Mouse (Mus musculus): ENCODE data around the gene Fbxw8. TPM values are rescaled to one million over a fixed set of nuclear protein-coding genes. Genes with fewer than 3 reads are reported as not detected.

Fbxw8 gene
- polyA plus RNA-seq, 1 experiment from 2014 or later = 16.0 TPM

- no peak overlapping the region for H3K27ac ChIP-seq (ENCODE audit: low read length)
- ATAC-seq = no peak
- H3K4me1 ChIP-seq (ENCODE audit: control insufficient read depth, insufficient read depth, low read length) = peaks cover 9% of the 10 kb centered on the region; the same call in 1 of the 2 replicates
- no peak overlapping the region for H3K9ac ChIP-seq (ENCODE audit: low read depth, low read length)
- H3K36me3 ChIP-seq (ENCODE audit: control insufficient read depth, insufficient read depth, low read length) = 0 out of 2 replicates have a peak, but pooled peaks cover 2% of the 10 kb centered on the region
- no peak overlapping the region for H3K4me3 ChIP-seq (ENCODE audit: low read length)
- no peaks in the 10 kb centered on the region for H3K9me3 ChIP-seq (ENCODE audit: control insufficient read depth, low read length)
- H3K27me3 ChIP-seq (replicated peaks; ENCODE audit: control insufficient read depth, insufficient read depth, low read length) = no peaks in the 10 kb centered on the region
- H3K4me2 ChIP-seq (ENCODE audit: low read depth, low read length) = no peak overlapping the region
- 87% methylated on average over 19 of the region's 19 CpGs for WGBS
Observed at GRCm38 (mm10) chr5:118065516-118066255, 89.6 kb downstream of the Fbxw8 start.

GRCm38 (mm10) chr5:118064284-118064901 lies 90.9 kb downstream of the Fbxw8 start:
- Histone ChIP-seq H3K27ac (ENCODE audit: low read length) (no peak overlapping the region), H3K36me3 (ENCODE audit: control insufficient read depth, insufficient read depth, low read length) (0 out of 2 replicates have a peak, but pooled peaks cover 2% of the 10 kb centered on the region), H3K4me2 (ENCODE audit: low read depth, low read length) (no peak overlapping the region), H3K4me1 (ENCODE audit: control insufficient read depth, insufficient read depth, low read length) (peaks cover 9% of the 10 kb centered on the region; the same call in 1 of the 2 replicates), H3K9me3 (ENCODE audit: control insufficient read depth, low read length) (no peaks in the 10 kb centered on the region), H3K4me3 (ENCODE audit: low read length) (no peak overlapping the region), H3K27me3 (replicated peaks; ENCODE audit: control insufficient read depth, insufficient read depth, low read length) (no peaks in the 10 kb centered on the region), H3K9ac (ENCODE audit: low read depth, low read length) (no peak overlapping the region)
- WGBS = 63% methylated on average over 10 of the region's 10 CpGs
- ATAC-seq = no peak

- ATAC-seq = no peak
- Histone ChIP-seq H3K27ac (ENCODE audit: low read length) (no peak overlapping the region), H3K4me2 (ENCODE audit: low read depth, low read length) (no peak overlapping the region), H3K9me3 (ENCODE audit: control insufficient read depth, low read length) (no peaks in the 10 kb centered on the region), H3K9ac (ENCODE audit: low read depth, low read length) (no peak overlapping the region), H3K27me3 (replicated peaks; ENCODE audit: control insufficient read depth, insufficient read depth, low read length) (no peaks in the 10 kb centered on the region), H3K36me3 (ENCODE audit: control insufficient read depth, insufficient read depth, low read length) (0 out of 2 replicates have a peak, but pooled peaks cover 2% of the 10 kb centered on the region), H3K4me1 (ENCODE audit: control insufficient read depth, insufficient read depth, low read length) (peaks cover 9% of the 10 kb centered on the region; the same call in 1 of the 2 replicates), H3K4me3 (ENCODE audit: low read length) (no peak overlapping the region)
- 64% methylated on average over 8 of the region's 8 CpGs for WGBS
Observed at GRCm38 (mm10) chr5:118063181-118063621, 92.1 kb downstream of the Fbxw8 start.

GRCm38 (mm10) chr5:118061391-118061790 lies 93.9 kb downstream of the Fbxw8 start:
- Histone ChIP-seq H3K4me3 (ENCODE audit: low read length) (no peak overlapping the region), H3K27me3 (replicated peaks; ENCODE audit: control insufficient read depth, insufficient read depth, low read length) (no peaks in the 10 kb centered on the region), H3K4me2 (ENCODE audit: low read depth, low read length) (no peak overlapping the region), H3K36me3 (ENCODE audit: control insufficient read depth, insufficient read depth, low read length) (0 out of 2 replicates have a peak, but pooled peaks cover 2% of the 10 kb centered on the region), H3K9ac (ENCODE audit: low read depth, low read length) (no peak overlapping the region), H3K4me1 (ENCODE audit: control insufficient read depth, insufficient read depth, low read length) (0 out of 2 replicates have a peak, but pooled peaks cover 6% of the 10 kb centered on the region), H3K27ac (ENCODE audit: low read length) (no peak overlapping the region), H3K9me3 (ENCODE audit: control insufficient read depth, low read length) (no peaks in the 10 kb centered on the region)
- no peak for ATAC-seq
- 92% methylated on average over 18 of the region's 18 CpGs for WGBS

GRCm38 (mm10) chr5:118059646-118060045 lies 95.6 kb downstream of the Fbxw8 start:
- Histone ChIP-seq H3K27ac (ENCODE audit: low read length) (no peak overlapping the region), H3K36me3 (ENCODE audit: control insufficient read depth, insufficient read depth, low read length) (0 out of 2 replicates have a peak, but pooled peaks cover 2% of the 10 kb centered on the region), H3K9ac (ENCODE audit: low read depth, low read length) (no peak overlapping the region), H3K4me2 (ENCODE audit: low read depth, low read length) (no peak overlapping the region), H3K9me3 (ENCODE audit: control insufficient read depth, low read length) (no peaks in the 10 kb centered on the region), H3K4me3 (ENCODE audit: low read length) (no peak overlapping the region), H3K27me3 (replicated peaks; ENCODE audit: control insufficient read depth, insufficient read depth, low read length) (no peaks in the 10 kb centered on the region), H3K4me1 (ENCODE audit: control insufficient read depth, insufficient read depth, low read length) (no peaks in the 10 kb centered on the region)
- WGBS = 83% methylated on average over 9 of the region's 9 CpGs
- ATAC-seq = no peak

GRCm38 (mm10) chr5:118058858-118059257 lies 96.4 kb downstream of the Fbxw8 start:
- Histone ChIP-seq H3K27ac (ENCODE audit: low read length) (no peak overlapping the region), H3K9me3 (ENCODE audit: control insufficient read depth, low read length) (no peaks in the 10 kb centered on the region), H3K4me1 (ENCODE audit: control insufficient read depth, insufficient read depth, low read length) (no peaks in the 10 kb centered on the region), H3K27me3 (replicated peaks; ENCODE audit: control insufficient read depth, insufficient read depth, low read length) (no peaks in the 10 kb centered on the region), H3K9ac (ENCODE audit: low read depth, low read length) (no peak overlapping the region), H3K36me3 (ENCODE audit: control insufficient read depth, insufficient read depth, low read length) (0 out of 2 replicates have a peak, but pooled peaks cover 2% of the 10 kb centered on the region), H3K4me3 (ENCODE audit: low read length) (no peak overlapping the region), H3K4me2 (ENCODE audit: low read depth, low read length) (no peak overlapping the region)
- 90% methylated on average over 10 of the region's 10 CpGs for WGBS
- ATAC-seq = no peak

- H3K4me3 ChIP-seq (ENCODE audit: low read length) = no peak overlapping the region
- H3K9ac ChIP-seq (ENCODE audit: low read depth, low read length) = no peak overlapping the region
- H3K36me3 ChIP-seq (ENCODE audit: control insufficient read depth, insufficient read depth, low read length) = no peaks in the 10 kb centered on the region
- H3K4me1 ChIP-seq (ENCODE audit: control insufficient read depth, insufficient read depth, low read length) = no peaks in the 10 kb centered on the region
- no peak for ATAC-seq
- 50% methylated on average over 8 of the region's 8 CpGs for WGBS
- no peak overlapping the region for H3K27ac ChIP-seq (ENCODE audit: low read length)
- H3K9me3 ChIP-seq (ENCODE audit: control insufficient read depth, low read length) = no peaks in the 10 kb centered on the region
- H3K4me2 ChIP-seq (ENCODE audit: low read depth, low read length) = no peak overlapping the region
- no peaks in the 10 kb centered on the region for H3K27me3 ChIP-seq (replicated peaks; ENCODE audit: control insufficient read depth, insufficient read depth, low read length)
Observed at GRCm38 (mm10) chr5:118057508-118058111, 97.7 kb downstream of the Fbxw8 start.

GRCm38 (mm10) chr5:118053205-118053604 lies 102.1 kb downstream of the Fbxw8 start:
- no peak for ATAC-seq
- Histone ChIP-seq H3K4me3 (ENCODE audit: low read length) (no peak overlapping the region), H3K4me1 (ENCODE audit: control insufficient read depth, insufficient read depth, low read length) (no peaks in the 10 kb centered on the region), H3K4me2 (ENCODE audit: low read depth, low read length) (no peak overlapping the region), H3K27ac (ENCODE audit: low read length) (no peak overlapping the region), H3K36me3 (ENCODE audit: control insufficient read depth, insufficient read depth, low read length) (no peaks in the 10 kb centered on the region), H3K9ac (ENCODE audit: low read depth, low read length) (no peak overlapping the region), H3K9me3 (ENCODE audit: control insufficient read depth, low read length) (no peaks in the 10 kb centered on the region), H3K27me3 (replicated peaks; ENCODE audit: control insufficient read depth, insufficient read depth, low read length) (no peaks in the 10 kb centered on the region)
- WGBS = 94% methylated on average over 2 of the region's 2 CpGs

GRCm38 (mm10) chr5:118051981-118052662 lies 103.1 kb downstream of the Fbxw8 start:
- WGBS = 53% methylated on average over 8 of the region's 8 CpGs
- H3K27me3 ChIP-seq (replicated peaks; ENCODE audit: control insufficient read depth, insufficient read depth, low read length) = no peaks in the 10 kb centered on the region

More at GRCm38 (mm10) chr5:118051981-118052662, 103.1 kb downstream of the Fbxw8 start:
- Histone ChIP-seq H3K36me3 (ENCODE audit: control insufficient read depth, insufficient read depth, low read length) (no peaks in the 10 kb centered on the region), H3K4me3 (ENCODE audit: low read length) (no peak overlapping the region), H3K4me2 (ENCODE audit: low read depth, low read length) (no peak overlapping the region), H3K9me3 (ENCODE audit: control insufficient read depth, low read length) (no peaks in the 10 kb centered on the region), H3K9ac (ENCODE audit: low read depth, low read length) (no peak overlapping the region), H3K4me1 (ENCODE audit: control insufficient read depth, insufficient read depth, low read length) (no peaks in the 10 kb centered on the region), H3K27ac (ENCODE audit: low read length) (no peak overlapping the region)
- ATAC-seq = peak; percentile 45; the same call in 1 of the 2 replicates
